Mouse (Mus musculus) C2C12 (cell line): ENCODE measurements around the gene Boc.

Experiments used
- CTCF ChIP-seq: IDR thresholded peaks from one replicate; pipeline ENCODE4 v1.5.1; 2011; ENCODE audit not compliant: control insufficient read depth, insufficient read depth, insufficient read length
- FOSL1 ChIP-seq: IDR thresholded peaks from one replicate; pipeline ENCODE4 v1.8.0; 2011; ENCODE audit warnings: mild to moderate bottlenecking, low read length; ENCODE audit not compliant: poor library complexity, insufficient read depth, severe bottlenecking
- USF1 ChIP-seq: IDR thresholded peaks from one replicate; pipeline ENCODE4 v1.6.1; 2011; ENCODE audit warnings: low read depth, mild to moderate bottlenecking, control low read depth, moderate library complexity

GRCm38 (mm10) chr16:44492151-44492550 is 66.5 kb downstream of the Boc start:
- TF ChIP-seq CTCF, result no peak
- TF ChIP-seq FOSL1, result no peak
- no peak for TF ChIP-seq USF1
